Mouse (Mus musculus): ENCODE data around the gene Hbq1a.

- TF ChIP-seq MAX (IDR thresholded peaks at IDR 0.05) (no peak), CTCF (IDR thresholded peaks at IDR 0.05; ENCODE audit: control insufficient read depth, insufficient read depth, insufficient read length) (no peak), FOSL1 (IDR thresholded peaks at IDR 0.05; ENCODE audit: insufficient read depth, low read length, poor library complexity, severe bottlenecking) (no peak), USF1 (IDR thresholded peaks at IDR 0.05; ENCODE audit: low read depth) (no peak)
Observed at GRCm38 (mm10) chr11:32278458-32278957, 21.4 kb upstream of the Hbq1a start.
